Mouse (Mus musculus): ENCODE measurements around the gene Fgf2. TPM values are rescaled to one million over a fixed set of nuclear protein-coding genes. Genes with fewer than 3 reads are reported as not detected.

The Fgf2 gene
- polyA plus RNA-seq, 1 experiment from 2014 or later: 2.2 TPM

GRCm38 (mm10) chr3:37378412-37378811 is 30.3 kb downstream of the Fgf2 start:
- WGBS: 65% methylated on average over 6 of the region's 6 CpGs
- no peaks in the 10 kb centered on the region for H3K27me3 ChIP-seq (ENCODE audit: control insufficient read depth, insufficient read depth, low read length)
- no peaks in the 10 kb centered on the region for H3K36me3 ChIP-seq (ENCODE audit: control insufficient read depth, insufficient read depth, low read length)
- H3K4me3 ChIP-seq (ENCODE audit: control insufficient read depth in 1 of 2, insufficient read depth in 1 of 2, low read depth in 1 of 2, low read length in 2 of 2): no peak overlapping the region
- H3K4me1 ChIP-seq (ENCODE audit: control insufficient read depth in 2 of 2, insufficient read depth in 2 of 2, low read length in 2 of 2): peaks cover 17 to 20% of the 10 kb centered on the region in 2 experiments
- no peak overlapping the region for H3K9ac ChIP-seq (ENCODE audit: low read length)
- ATAC-seq (ENCODE audit: insufficient number of reproducible peaks, insufficient read depth, low FRiP score, low read depth): 0 out of 2 replicates have a peak, but pooled peaks have one; percentile 38
- no peak overlapping the region for H3K4me2 ChIP-seq (ENCODE audit: low read length)
- H3K27ac ChIP-seq (replicated peaks in 1 of 2; ENCODE audit: control insufficient read depth in 1 of 2, insufficient read depth in 1 of 2, low read depth in 2 of 2, low read length in 2 of 2): no peak overlapping the region
- H3K9me3 ChIP-seq (ENCODE audit: control insufficient read depth, low read length): no peaks in the 10 kb centered on the region

GRCm38 (mm10) chr3:37379201-37379600 is 31.1 kb downstream of the Fgf2 start:
- H3K9me3 ChIP-seq (ENCODE audit: control insufficient read depth, low read length): no peaks in the 10 kb centered on the region
- no peak overlapping the region for H3K9ac ChIP-seq (ENCODE audit: low read length)
- no peak overlapping the region for H3K27ac ChIP-seq (replicated peaks in 1 of 2; ENCODE audit: control insufficient read depth in 1 of 2, insufficient read depth in 1 of 2, low read depth in 2 of 2, low read length in 2 of 2)
- 81% methylated on average over 14 of the region's 14 CpGs for WGBS
- no peaks in the 10 kb centered on the region for H3K36me3 ChIP-seq (ENCODE audit: control insufficient read depth, insufficient read depth, low read length)
- no peak for ATAC-seq (ENCODE audit: insufficient number of reproducible peaks, insufficient read depth, low FRiP score, low read depth)
- no peaks in the 10 kb centered on the region for H3K27me3 ChIP-seq (ENCODE audit: control insufficient read depth, insufficient read depth, low read length)
- no peak overlapping the region for H3K4me2 ChIP-seq (ENCODE audit: low read length)
- H3K4me1 ChIP-seq (ENCODE audit: control insufficient read depth in 2 of 2, insufficient read depth in 2 of 2, low read length in 2 of 2): peaks cover 20 to 22% of the 10 kb centered on the region in 2 experiments
- no peak overlapping the region for H3K4me3 ChIP-seq (ENCODE audit: control insufficient read depth in 1 of 2, insufficient read depth in 1 of 2, low read depth in 1 of 2, low read length in 2 of 2)

- peak; percentile 31; the same call in 1 of the 2 replicates for ATAC-seq (ENCODE audit: insufficient number of reproducible peaks, insufficient read depth, low FRiP score, low read depth)
- H3K36me3 ChIP-seq (ENCODE audit: control insufficient read depth, insufficient read depth, low read length): no peaks in the 10 kb centered on the region
- H3K4me1 ChIP-seq (ENCODE audit: control insufficient read depth in 2 of 2, insufficient read depth in 2 of 2, low read length in 2 of 2): peaks cover 20 to 22% of the 10 kb centered on the region in 2 experiments
- no peak overlapping the region for H3K4me2 ChIP-seq (ENCODE audit: low read length)
- peak overlapping the region; percentile 57 to 59 for H3K27ac ChIP-seq (replicated peaks in 1 of 2; ENCODE audit: control insufficient read depth in 1 of 2, insufficient read depth in 1 of 2, low read depth in 2 of 2, low read length in 2 of 2)
- no peak overlapping the region for H3K4me3 ChIP-seq (ENCODE audit: control insufficient read depth in 1 of 2, insufficient read depth in 1 of 2, low read depth in 1 of 2, low read length in 2 of 2)
- WGBS: 52% methylated on average over 18 of the region's 18 CpGs
- H3K9ac ChIP-seq (ENCODE audit: low read length): no peak overlapping the region
- no peaks in the 10 kb centered on the region for H3K27me3 ChIP-seq (ENCODE audit: control insufficient read depth, insufficient read depth, low read length)
- no peaks in the 10 kb centered on the region for H3K9me3 ChIP-seq (ENCODE audit: control insufficient read depth, low read length)
These were observed 32.1 kb downstream of the Fgf2 start for GRCm38 (mm10) chr3:37379930-37380881.

DNA sequence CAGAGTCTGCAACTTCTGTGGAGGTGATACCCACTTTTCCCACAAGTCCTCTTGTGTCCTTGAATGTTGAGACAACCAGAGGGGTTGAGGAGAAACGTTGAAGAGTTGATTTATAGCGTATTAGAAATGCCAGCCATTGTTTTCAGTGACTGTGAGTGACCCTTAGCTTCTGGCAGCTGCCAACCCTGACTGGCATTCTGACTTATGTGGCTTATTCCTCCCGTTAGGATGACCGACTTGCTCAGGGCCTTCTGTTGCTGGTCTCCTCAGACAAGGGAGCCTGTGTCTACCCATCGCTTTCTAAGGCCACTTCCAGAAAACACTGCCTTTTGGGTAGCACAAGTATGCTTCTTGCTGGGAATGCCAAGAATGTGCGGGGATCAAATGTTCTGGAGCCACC is 33.3 kb downstream of the Fgf2 start:
- Histone ChIP-seq H3K4me3 (ENCODE audit: control insufficient read depth in 1 of 2, insufficient read depth in 1 of 2, low read depth in 1 of 2, low read length in 2 of 2) (no peak overlapping the region), H3K4me1 (ENCODE audit: control insufficient read depth in 2 of 2, insufficient read depth in 2 of 2, low read length in 2 of 2) (peaks cover 20 to 22% of the 10 kb centered on the region in 2 experiments), H3K9ac (ENCODE audit: low read length) (no peak overlapping the region), H3K36me3 (ENCODE audit: control insufficient read depth, insufficient read depth, low read length) (no peaks in the 10 kb centered on the region), H3K4me2 (ENCODE audit: low read length) (no peak overlapping the region), H3K27me3 (ENCODE audit: control insufficient read depth, insufficient read depth, low read length) (no peaks in the 10 kb centered on the region), H3K27ac (replicated peaks in 1 of 2; ENCODE audit: control insufficient read depth in 1 of 2, insufficient read depth in 1 of 2, low read depth in 2 of 2, low read length in 2 of 2) (no peak overlapping the region), H3K9me3 (ENCODE audit: control insufficient read depth, low read length) (no peaks in the 10 kb centered on the region)
- no peak for ATAC-seq (ENCODE audit: insufficient number of reproducible peaks, insufficient read depth, low FRiP score, low read depth)
- WGBS: 74% methylated on average over 6 of the region's 6 CpGs

GRCm38 (mm10) chr3:37383096-37383765 is 35.1 kb downstream of the Fgf2 start:
- H3K4me2 ChIP-seq (ENCODE audit: low read length): peak overlapping the region; percentile 14; the same call in 1 of the 2 replicates
- H3K4me1 ChIP-seq (ENCODE audit: control insufficient read depth in 2 of 2, insufficient read depth in 2 of 2, low read length in 2 of 2): peaks cover 20 to 22% of the 10 kb centered on the region in 2 experiments
- WGBS: 43% methylated on average over 6 of the region's 6 CpGs
- H3K4me3 ChIP-seq (ENCODE audit: control insufficient read depth in 1 of 2, insufficient read depth in 1 of 2, low read depth in 1 of 2, low read length in 2 of 2): no peak overlapping the region
- no peak overlapping the region; the same call in 1 of the 2 replicates for H3K9ac ChIP-seq (ENCODE audit: low read length)
- ATAC-seq (ENCODE audit: insufficient number of reproducible peaks, insufficient read depth, low FRiP score, low read depth): no peak
- H3K9me3 ChIP-seq (ENCODE audit: control insufficient read depth, low read length): no peaks in the 10 kb centered on the region
- no peaks in the 10 kb centered on the region for H3K27me3 ChIP-seq (ENCODE audit: control insufficient read depth, insufficient read depth, low read length)
- H3K36me3 ChIP-seq (ENCODE audit: control insufficient read depth, insufficient read depth, low read length): no peaks in the 10 kb centered on the region
- peak overlapping the region; percentile 61 to 80 for H3K27ac ChIP-seq (replicated peaks in 1 of 2; ENCODE audit: control insufficient read depth in 1 of 2, insufficient read depth in 1 of 2, low read depth in 2 of 2, low read length in 2 of 2)

GRCm38 (mm10) chr3:37387310-37387709 is 39.2 kb downstream of the Fgf2 start:
- H3K36me3 ChIP-seq (ENCODE audit: control insufficient read depth, insufficient read depth, low read length): no peaks in the 10 kb centered on the region
- ATAC-seq (ENCODE audit: insufficient number of reproducible peaks, insufficient read depth, low FRiP score, low read depth): no peak
- 87% methylated on average over 6 of the region's 6 CpGs for WGBS
- no peak overlapping the region for H3K27ac ChIP-seq (replicated peaks in 1 of 2; ENCODE audit: control insufficient read depth in 1 of 2, insufficient read depth in 1 of 2, low read depth in 2 of 2, low read length in 2 of 2)
- H3K9ac ChIP-seq (ENCODE audit: low read length): no peak overlapping the region
- peaks cover 7 to 8% of the 10 kb centered on the region in 2 experiments for H3K4me1 ChIP-seq (ENCODE audit: control insufficient read depth in 2 of 2, insufficient read depth in 2 of 2, low read length in 2 of 2)
- H3K4me3 ChIP-seq (ENCODE audit: control insufficient read depth in 1 of 2, insufficient read depth in 1 of 2, low read depth in 1 of 2, low read length in 2 of 2): no peak overlapping the region
- no peaks in the 10 kb centered on the region for H3K27me3 ChIP-seq (ENCODE audit: control insufficient read depth, insufficient read depth, low read length)
- no peak overlapping the region for H3K4me2 ChIP-seq (ENCODE audit: low read length)
- 0 out of 2 replicates have a peak, but pooled peaks cover 3% of the 10 kb centered on the region for H3K9me3 ChIP-seq (ENCODE audit: control insufficient read depth, low read length)

DNA sequence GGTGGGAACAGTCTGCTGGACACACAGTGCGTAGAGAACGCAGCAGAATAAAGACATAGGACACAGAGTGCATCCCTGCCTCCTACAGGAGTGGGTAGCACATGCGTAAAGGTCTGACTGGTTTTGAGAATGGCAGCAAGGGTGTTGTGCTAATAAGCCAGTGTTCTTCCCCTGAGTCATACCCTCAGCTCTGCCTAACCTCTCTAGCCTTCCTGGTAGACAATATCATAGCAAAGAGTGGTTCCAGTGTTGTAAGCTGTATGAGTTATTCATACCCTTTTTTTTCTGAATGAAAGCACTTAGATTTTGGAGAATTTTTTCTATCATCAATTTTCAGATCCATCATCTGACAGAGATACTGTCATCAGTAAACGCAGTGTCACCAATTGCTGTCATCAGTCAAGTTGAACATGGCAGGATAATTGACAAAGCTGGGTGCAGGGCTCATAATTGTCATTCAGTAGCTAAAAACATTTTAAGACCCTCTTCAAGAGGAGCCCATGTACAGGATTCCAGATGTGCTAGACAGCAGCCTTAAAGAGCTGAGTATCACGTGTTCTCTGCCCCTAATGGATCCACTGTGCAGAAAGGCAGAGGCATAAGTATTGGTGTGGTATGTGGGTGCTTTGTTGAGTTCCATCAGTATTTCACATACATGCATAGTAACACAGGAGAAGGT is 48.9 kb downstream of the Fgf2 start:
- Histone ChIP-seq H3K36me3 (ENCODE audit: control insufficient read depth, insufficient read depth, low read length) (no peaks in the 10 kb centered on the region), H3K4me2 (ENCODE audit: low read length) (no peak overlapping the region), H3K4me3 (ENCODE audit: control insufficient read depth in 1 of 2, insufficient read depth in 1 of 2, low read depth in 1 of 2, low read length in 2 of 2) (no peak overlapping the region), H3K4me1 (ENCODE audit: control insufficient read depth in 2 of 2, insufficient read depth in 2 of 2, low read length in 2 of 2) (peaks cover 8 to 16% of the 10 kb centered on the region in 2 experiments), H3K9me3 (ENCODE audit: control insufficient read depth, low read length) (no peaks in the 10 kb centered on the region), H3K9ac (ENCODE audit: low read length) (no peak overlapping the region), H3K27ac (replicated peaks in 1 of 2; ENCODE audit: control insufficient read depth in 1 of 2, insufficient read depth in 1 of 2, low read depth in 2 of 2, low read length in 2 of 2) (no peak overlapping the region), H3K27me3 (ENCODE audit: control insufficient read depth, insufficient read depth, low read length) (no peaks in the 10 kb centered on the region)
- ATAC-seq (ENCODE audit: insufficient number of reproducible peaks, insufficient read depth, low FRiP score, low read depth): no peak
- WGBS: 89% methylated on average over 5 of the region's 5 CpGs
